Mouse (Mus musculus) E14TG2a.4 (cell line): ENCODE results near the gene Cnot8.

ENCODE experiments used
- CTCF ChIP-seq: conservative IDR thresholded peaks from 2 replicates; pipeline ENCODE4 v1.5.1; 2014; ENCODE audit warnings: low read length
- POU5F1 ChIP-seq: IDR thresholded peaks from 2 replicates; pipeline ENCODE4 v1.6.1; 2014; ENCODE audit warnings: low read length, borderline replicate concordance

DNA sequence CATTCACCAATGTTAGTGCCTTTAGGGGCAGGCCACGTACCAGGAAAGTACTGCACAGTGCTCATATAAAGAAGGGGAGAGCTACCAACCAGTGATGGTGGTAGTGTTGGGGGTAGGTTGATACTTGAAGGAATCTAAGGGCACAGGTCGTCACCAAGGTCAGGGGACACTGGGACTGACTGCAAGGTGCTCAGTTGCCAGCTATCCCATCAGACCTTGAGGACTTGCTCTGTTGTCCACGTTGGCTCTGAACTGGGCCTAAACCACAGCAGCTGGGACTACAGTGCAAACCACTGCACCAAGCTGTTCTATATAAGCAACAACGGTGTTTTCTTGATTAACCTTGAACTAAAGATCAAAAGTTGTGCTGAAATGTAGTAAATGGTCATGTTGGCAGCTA is 41.4 kb upstream of the Cnot8 start:
- no peak for TF ChIP-seq CTCF
- TF ChIP-seq POU5F1: no peak
